Comparison of ENCODE assay signal across 15 mouse cellular contexts in genomic region chr14:20520179-20520578, GRCm38 (mm10).
"Had no signal": no experiment of that assay in that cellular context is flagged by ENCODE, and none has a peak within 500 bp of the region (broad histone marks: within the 10 kb centered on the region; RNA-seq: fewer than 3 reads in every experiment).

No protein-coding gene starts in this region.

- ATAC-seq: hindbrain, postnatal 0 days; intestine, embryonic 16.5 days had no signal

- DNase-seq: gastrocnemius, postnatal 10 days; gastrocnemius, postnatal 36 days; heart, adult 11 months; heart, adult 2 months; heart, postnatal 14 days; heart, postnatal 36 days; kidney, adult 18-20 months; kidney, adult 8-10 months; kidney, postnatal 10 days; kidney, postnatal 25 days; kidney, postnatal 4 days; liver; liver, embryonic 13.5 days had no signal
